Mouse (Mus musculus) heart, embryonic 13.5 days (tissue): ENCODE results near the gene Mybl2. TPM values are rescaled to one million over a fixed set of nuclear protein-coding genes. Genes with fewer than 3 reads are reported as not detected.
A peak's percentile ranks its signal among the peaks of the same experiment; 100 is the strongest.

ENCODE experiments used
- ATAC-seq: fragments of 200-750 bp; cut with Nextera tagmentation; 2 replicates; pipeline ENCODE4 v1.8.0; 2017; ENCODE audit warnings: moderate TSS enrichment; ENCODE audit not compliant: insufficient number of reproducible peaks, low FRiP score, low TSS enrichment; ENCODE audit errors: extremely low read depth
- H3K27ac ChIP-seq: fragments of 300-500 bp; sonication (generic); replicated peaks from 2 replicates; pipeline ENCODE4 v1.5.1; 2015; ENCODE audit warnings: moderate library complexity, mild to moderate bottlenecking, inconsistent platforms
- H3K27me3 ChIP-seq: fragments of 300-500 bp; sonication (generic); replicated peaks from 2 replicates; pipeline ENCODE4 v1.6.1; 2015; ENCODE audit warnings: mild to moderate bottlenecking, inconsistent platforms
- H3K36me3 ChIP-seq: fragments of 300-500 bp; sonication (generic); 2 replicates; pipeline ENCODE4 v1.6.1; 2015; ENCODE audit warnings: mild to moderate bottlenecking, inconsistent platforms
- H3K4me1 ChIP-seq: fragments of 300-500 bp; sonication (generic); 2 replicates; pipeline ENCODE4 v1.6.1; 2015; ENCODE audit warnings: inconsistent platforms
- H3K4me2 ChIP-seq: fragments of 300-500 bp; sonication (generic); 2 replicates; pipeline ENCODE4 v1.6.1; 2015; ENCODE audit warnings: inconsistent platforms, mild to moderate bottlenecking, moderate library complexity
- H3K4me3 ChIP-seq: fragments of 300-500 bp; sonication (generic); 2 replicates; pipeline ENCODE4 v1.5.1; 2015; ENCODE audit warnings: moderate library complexity, mild to moderate bottlenecking, inconsistent platforms
- H3K9ac ChIP-seq: fragments of 300-500 bp; sonication (generic); 2 replicates; pipeline ENCODE4 v1.6.1; 2015; ENCODE audit warnings: inconsistent platforms, mild to moderate bottlenecking, moderate library complexity
- H3K9me3 ChIP-seq: fragments of 300-500 bp; sonication (generic); 2 replicates; pipeline ENCODE4 v1.6.1; 2016; ENCODE audit warnings: inconsistent platforms
- WGBS: fragments of 180-500 bp; shearing (Covaris S2); methylation state at CpG from one replicate; pipeline ENCODE4 v1.1.7; 2015; ENCODE audit warnings: mixed read lengths; 5-methylcytosine and 5-hydroxymethylcytosine counted together
- polyA plus RNA-seq: library from polyadenylated mRNA; unstranded; fragments of >200 nt; fragmentation: Nextera tagmentation; extraction: Ambion mirVana; gene quantifications from 2 replicates; pipeline ENCODE4 v1.2.1, GENCODE M21; 2015

Mybl2 gene
- 16.7 and 17.7 TPM in 2 replicates for polyA plus RNA-seq

GRCm38 (mm10) chr2:163054335-163054840, at the start of gene Mybl2:
Mybl2 (plus strand) TSS chr2:163054687.
- peak within 1 kb of the TSS; percentile 49; the same call in 1 of the 2 replicates for H3K27ac ChIP-seq
- H3K4me2 ChIP-seq = peak within 1 kb of the TSS; percentile 99
- H3K9ac ChIP-seq = peak within 1 kb of the TSS; percentile 83
- H3K4me3 ChIP-seq = peak within 1 kb of the TSS; percentile 81
- peaks cover 40% of the 10 kb centered on the region for H3K4me1 ChIP-seq
- H3K36me3 ChIP-seq = peaks cover under 1% of the 10 kb centered on the region
- under 1% methylated on average over 48 of the region's 48 CpGs for WGBS
- H3K27me3 ChIP-seq = no peaks in the 10 kb centered on the region
- H3K9me3 ChIP-seq = no peaks in the 10 kb centered on the region
- peak; percentile 97 for ATAC-seq

GRCm38 (mm10) chr2:163007299-163007698, 47.2 kb upstream of the Mybl2 start:
- Histone ChIP-seq H3K27me3 (peaks cover 40% of the 10 kb centered on the region), H3K4me2 (no peak overlapping the region), H3K36me3 (no peaks in the 10 kb centered on the region), H3K4me1 (no peaks in the 10 kb centered on the region), H3K9ac (no peak overlapping the region), H3K27ac (no peak overlapping the region), H3K4me3 (no peak overlapping the region), H3K9me3 (no peaks in the 10 kb centered on the region)
- no peak for ATAC-seq
- 72% methylated on average over 4 of the region's 4 CpGs for WGBS

- ATAC-seq = peak; percentile 94
- peak within 1 kb of the TSS; percentile 60 for H3K27ac ChIP-seq
- 0 out of 2 replicates have a peak, but pooled peaks cover 5% of the 10 kb centered on the region for H3K27me3 ChIP-seq
- H3K9me3 ChIP-seq = no peaks in the 10 kb centered on the region
- WGBS = under 1% methylated on average over 57 of the region's 57 CpGs
- H3K4me2 ChIP-seq = peak within 1 kb of the TSS; percentile 74
- H3K9ac ChIP-seq = peak within 1 kb of the TSS; percentile 92
- peaks cover 11% of the 10 kb centered on the region for H3K4me1 ChIP-seq
- no peaks in the 10 kb centered on the region for H3K36me3 ChIP-seq
- peak within 1 kb of the TSS; percentile 93 for H3K4me3 ChIP-seq
These were observed 37.4 kb upstream of the Mybl2 start, which contains the start of gene Ift52 for GRCm38 (mm10) chr2:163016916-163017743. Ift52 (plus strand) TSS chr2:163017354.

- Histone ChIP-seq H3K9ac (no peak overlapping the region), H3K27me3 (no peaks in the 10 kb centered on the region), H3K36me3 (peaks cover 98% of the 10 kb centered on the region), H3K4me1 (peaks cover under 1% of the 10 kb centered on the region; the same call in 1 of the 2 replicates), H3K4me2 (no peak overlapping the region), H3K27ac (no peak overlapping the region), H3K9me3 (no peaks in the 10 kb centered on the region), H3K4me3 (no peak overlapping the region)
- ATAC-seq = no peak
- WGBS = 87% methylated on average over 5 of the region's 5 CpGs
These were observed 23.2 kb upstream of the Mybl2 start for GRCm38 (mm10) chr2:163031289-163031688.

GRCm38 (mm10) chr2:163031757-163032156, 22.7 kb upstream of the Mybl2 start:
- H3K36me3 ChIP-seq = peaks cover 98% of the 10 kb centered on the region
- H3K9me3 ChIP-seq = no peaks in the 10 kb centered on the region
- 61% methylated on average over 2 of the region's 2 CpGs for whole genome bisulfite sequencing
- no peaks in the 10 kb centered on the region for H3K27me3 ChIP-seq
- peaks cover 5% of the 10 kb centered on the region for H3K4me1 ChIP-seq
- H3K9ac ChIP-seq = no peak overlapping the region
- H3K4me3 ChIP-seq = no peak overlapping the region
- no peak overlapping the region for H3K27ac ChIP-seq
- H3K4me2 ChIP-seq = no peak overlapping the region
- no peak for ATAC-seq

- peaks cover 10% of the 10 kb centered on the region for H3K4me1 ChIP-seq
- H3K4me3 ChIP-seq = no peak overlapping the region
- H3K9me3 ChIP-seq = no peaks in the 10 kb centered on the region
- 42% methylated on average over 4 of the region's 4 CpGs for WGBS
- H3K9ac ChIP-seq = no peak overlapping the region
- no peak overlapping the region for H3K27ac ChIP-seq
- H3K27me3 ChIP-seq = no peaks in the 10 kb centered on the region
- H3K4me2 ChIP-seq = no peak overlapping the region
- H3K36me3 ChIP-seq = peaks cover 98% of the 10 kb centered on the region
- no peak for ATAC-seq
These were observed 21.9 kb upstream of the Mybl2 start for GRCm38 (mm10) chr2:163032622-163033021.

GRCm38 (mm10) chr2:163039940-163040339, 14.5 kb upstream of the Mybl2 start:
- Histone ChIP-seq H3K9me3 (no peaks in the 10 kb centered on the region), H3K27me3 (no peaks in the 10 kb centered on the region), H3K9ac (no peak overlapping the region), H3K36me3 (peaks cover 94% of the 10 kb centered on the region), H3K27ac (no peak overlapping the region), H3K4me3 (no peak overlapping the region), H3K4me2 (no peak overlapping the region), H3K4me1 (peaks cover 10% of the 10 kb centered on the region)
- no peak for ATAC-seq
- 84% methylated on average over 7 of the region's 7 CpGs for WGBS

GRCm38 (mm10) chr2:163048125-163048524, 6.4 kb upstream of the Mybl2 start:
- no peaks in the 10 kb centered on the region for H3K9me3 ChIP-seq

GRCm38 (mm10) chr2:163049116-163049515, 5.4 kb upstream of the Mybl2 start:
- H3K9ac ChIP-seq = no peak overlapping the region
- no peak for ATAC-seq
- H3K27me3 ChIP-seq = no peaks in the 10 kb centered on the region
- H3K4me1 ChIP-seq = peaks cover 15% of the 10 kb centered on the region
- H3K4me3 ChIP-seq = no peak overlapping the region
- 82% methylated on average over 2 of the region's 2 CpGs for WGBS
- no peak overlapping the region for H3K27ac ChIP-seq
- peaks cover 43% of the 10 kb centered on the region for H3K36me3 ChIP-seq
- no peak overlapping the region for H3K4me2 ChIP-seq
- no peaks in the 10 kb centered on the region for H3K9me3 ChIP-seq

More at GRCm38 (mm10) chr2:163048125-163048524, 6.4 kb upstream of the Mybl2 start:
- Histone ChIP-seq H3K4me3 (peak overlapping the region; percentile 36), H3K4me1 (peaks cover 9% of the 10 kb centered on the region), H3K36me3 (peaks cover 53% of the 10 kb centered on the region), H3K27me3 (no peaks in the 10 kb centered on the region), H3K4me2 (peak overlapping the region; percentile 65), H3K27ac (no peak overlapping the region), H3K9ac (0 out of 2 replicates have a peak overlapping the region, but pooled peaks have one; percentile 56)
- WGBS = 3% methylated on average over 10 of the region's 10 CpGs
- ATAC-seq = no peak

GRCm38 (mm10) chr2:163051691-163052090, 2.8 kb upstream of the Mybl2 start:
- Histone ChIP-seq H3K4me3 (no peak overlapping the region), H3K4me2 (no peak overlapping the region), H3K9ac (no peak overlapping the region), H3K27ac (no peak overlapping the region), H3K36me3 (peaks cover 18% of the 10 kb centered on the region), H3K27me3 (no peaks in the 10 kb centered on the region), H3K4me1 (peaks cover 37% of the 10 kb centered on the region), H3K9me3 (no peaks in the 10 kb centered on the region)
- ATAC-seq = no peak
- WGBS = 76% methylated on average over 1 of the region's 1 CpGs

- 25% methylated on average over 4 of the region's 4 CpGs for WGBS
- H3K4me1 ChIP-seq = peaks cover 40% of the 10 kb centered on the region
- no peak for ATAC-seq
- H3K27ac ChIP-seq = no peak overlapping the region
- H3K27me3 ChIP-seq = no peaks in the 10 kb centered on the region
- H3K36me3 ChIP-seq = peaks cover 14% of the 10 kb centered on the region
- H3K9ac ChIP-seq = peak overlapping the region; percentile 47; the same call in 1 of the 2 replicates
- H3K9me3 ChIP-seq = no peaks in the 10 kb centered on the region
- H3K4me2 ChIP-seq = no peak overlapping the region
- H3K4me3 ChIP-seq = no peak overlapping the region
These were observed 2.4 kb upstream of the Mybl2 start for GRCm38 (mm10) chr2:163052101-163052500.
